Mouse (Mus musculus) layer of hippocampus, postnatal 10 days (tissue): ENCODE measurements around the gene Man1a2. TPM values are rescaled to one million over a fixed set of nuclear protein-coding genes. Genes with fewer than 3 reads are reported as not detected.

Experiments used
- total RNA-seq, 2 experiments: library from RNA; stranded (reverse); gene quantifications; 2 replicates each; pipeline ENCODE4 v1.2.3; 2021

Man1a2 gene
- total RNA-seq, 2 experiments from 2014 or later = 113 to 146 TPM

Other genes with a start within 250 kb of the Man1a2 start
- 1 to 10 TPM; 3.8 to 4.1 TPM for gene Tent5c, start 196.2 kb downstream of the Man1a2 start, total RNA-seq
- gene Vtcn1, start 140.0 kb upstream of the Man1a2 start, total RNA-seq = not detected
- 10 to 100 TPM in 1 of 2 experiments, 1 to 10 TPM in 1; 9.9 to 10.6 TPM for gene Trim45, start 236.7 kb upstream of the Man1a2 start, total RNA-seq